Mouse (Mus musculus) stomach, embryonic 15.5 days (tissue): ENCODE data around the gene Gm42417. TPM values are rescaled to one million over a fixed set of nuclear protein-coding genes. Genes with fewer than 3 reads are reported as not detected.

ENCODE experiments used
- ATAC-seq: fragments of 200-750 bp; cut with Nextera tagmentation; 2 replicates; pipeline ENCODE4 v1.8.0; 2017; ENCODE audit warnings: low read depth, moderate number of reproducible peaks, moderate TSS enrichment; ENCODE audit not compliant: insufficient read depth, low FRiP score
- H3K27ac ChIP-seq: fragments of 300-500 bp; sonication (generic); 2 replicates; pipeline ENCODE4 v1.5.1; 2015; ENCODE audit warnings: mild to moderate bottlenecking, inconsistent platforms
- H3K27me3 ChIP-seq: fragments of 300-500 bp; sonication (generic); replicated peaks from 2 replicates; pipeline ENCODE4 v1.6.1; 2015; ENCODE audit warnings: inconsistent platforms
- H3K36me3 ChIP-seq: fragments of 300-500 bp; sonication (generic); 2 replicates; pipeline ENCODE4 v1.6.1; 2015; ENCODE audit warnings: inconsistent platforms
- H3K4me1 ChIP-seq: fragments of 300-500 bp; sonication (generic); 2 replicates; pipeline ENCODE4 v1.6.1; 2015; ENCODE audit warnings: inconsistent platforms
- H3K4me2 ChIP-seq: fragments of 300-500 bp; sonication (generic); 2 replicates; pipeline ENCODE4 v1.6.1; 2015; ENCODE audit warnings: mild to moderate bottlenecking, inconsistent platforms
- H3K4me3 ChIP-seq: fragments of 300-500 bp; sonication (generic); replicated peaks from 2 replicates; pipeline ENCODE4 v1.5.1; 2015; ENCODE audit warnings: inconsistent platforms
- H3K9ac ChIP-seq: fragments of 300-500 bp; sonication (generic); 2 replicates; pipeline ENCODE4 v1.6.1; 2015; ENCODE audit warnings: inconsistent platforms
- H3K9me3 ChIP-seq: fragments of 300-500 bp; sonication (generic); 2 replicates; pipeline ENCODE4 v1.6.1; 2016; ENCODE audit warnings: inconsistent platforms
- WGBS: fragments of 180-500 bp; shearing (Covaris S2); methylation state at CpG from one replicate; pipeline ENCODE4 v1.1.7; 2015; 5-methylcytosine and 5-hydroxymethylcytosine counted together
- polyA plus RNA-seq: library from polyadenylated mRNA; unstranded; fragments of >200 nt; fragmentation: Nextera tagmentation; extraction: Ambion mirVana; gene quantifications from 2 replicates; pipeline ENCODE4 v1.2.1, GENCODE M21; 2015

Gene Gm42417
- polyA plus RNA-seq = not detected in 2 replicates

GRCm38 (mm10) chr1:36539186-36539585 is at the start of gene Gm42417:
Gene Gm42417, minus strand, starts transcription at chr1:36539429.
- peak; percentile 81 for ATAC-seq

GRCm38 (mm10) chr1:36587860-36588259 is 48.6 kb upstream of the Gm42417 start:
- H3K27me3 ChIP-seq = no peaks in the 10 kb centered on the region
- H3K4me2 ChIP-seq = no peak overlapping the region
- no peak overlapping the region for H3K9ac ChIP-seq
- no peak for ATAC-seq
- no peak overlapping the region for H3K4me3 ChIP-seq
- H3K36me3 ChIP-seq = no peaks in the 10 kb centered on the region
- H3K4me1 ChIP-seq = peaks cover 52% of the 10 kb centered on the region
- H3K27ac ChIP-seq = peak overlapping the region; percentile 89
- no peaks in the 10 kb centered on the region for H3K9me3 ChIP-seq
- 89% methylated on average over 6 of the region's 6 CpGs for WGBS

More at GRCm38 (mm10) chr1:36539186-36539585, at the start of gene Gm42417:
- Histone ChIP-seq H3K9ac (no peak within 1 kb of the TSS), H3K4me3 (no peak within 1 kb of the TSS), H3K27me3 (no peaks in the 10 kb centered on the region), H3K27ac (no peak within 1 kb of the TSS), H3K4me2 (no peak within 1 kb of the TSS), H3K36me3 (peaks cover 27% of the 10 kb centered on the region), H3K9me3 (no peaks in the 10 kb centered on the region), H3K4me1 (no peaks in the 10 kb centered on the region)
- 35% methylated on average over 9 of the region's 9 CpGs for WGBS

- no peak for ATAC-seq
- H3K4me1 ChIP-seq = peaks cover 49% of the 10 kb centered on the region
- no peak overlapping the region for H3K4me2 ChIP-seq
- WGBS = 58% methylated on average over 4 of the region's 4 CpGs
- no peaks in the 10 kb centered on the region for H3K27me3 ChIP-seq
- H3K9me3 ChIP-seq = no peaks in the 10 kb centered on the region
- no peaks in the 10 kb centered on the region for H3K36me3 ChIP-seq
- H3K27ac ChIP-seq = no peak overlapping the region
- no peak overlapping the region for H3K9ac ChIP-seq
- no peak overlapping the region for H3K4me3 ChIP-seq
Observed at GRCm38 (mm10) chr1:36586288-36586687, 47.1 kb upstream of the Gm42417 start.

GRCm38 (mm10) chr1:36583408-36584116 is 44.3 kb upstream of the Gm42417 start:
- Histone ChIP-seq H3K27ac (peak overlapping the region; percentile 24), H3K4me1 (peaks cover 40% of the 10 kb centered on the region), H3K9ac (no peak overlapping the region), H3K36me3 (no peaks in the 10 kb centered on the region), H3K27me3 (no peaks in the 10 kb centered on the region), H3K4me2 (no peak overlapping the region), H3K4me3 (no peak overlapping the region), H3K9me3 (no peaks in the 10 kb centered on the region)
- 64% methylated on average over 8 of the region's 8 CpGs for WGBS
- ATAC-seq = no peak

GRCm38 (mm10) chr1:36582211-36582610 is 43.0 kb upstream of the Gm42417 start:
- H3K4me2 ChIP-seq = no peak overlapping the region
- no peak overlapping the region for H3K27ac ChIP-seq
- H3K9me3 ChIP-seq = no peaks in the 10 kb centered on the region
- no peak overlapping the region for H3K4me3 ChIP-seq
- no peak overlapping the region for H3K9ac ChIP-seq
- WGBS = 77% methylated on average over 8 of the region's 8 CpGs
- no peaks in the 10 kb centered on the region for H3K36me3 ChIP-seq
- no peaks in the 10 kb centered on the region for H3K27me3 ChIP-seq
- ATAC-seq = no peak
- H3K4me1 ChIP-seq = peaks cover 27% of the 10 kb centered on the region

- H3K27me3 ChIP-seq = no peaks in the 10 kb centered on the region
- peak overlapping the region; percentile 89 for H3K27ac ChIP-seq
- peaks cover 33% of the 10 kb centered on the region for H3K4me1 ChIP-seq
- no peaks in the 10 kb centered on the region for H3K9me3 ChIP-seq
- ATAC-seq = no peak
- 80% methylated on average over 5 of the region's 5 CpGs for WGBS
- H3K4me3 ChIP-seq = no peak overlapping the region
- H3K4me2 ChIP-seq = peak overlapping the region; percentile 47; the same call in 1 of the 2 replicates
- H3K9ac ChIP-seq = no peak overlapping the region
- no peaks in the 10 kb centered on the region for H3K36me3 ChIP-seq
Observed at GRCm38 (mm10) chr1:36581260-36581659, 42.0 kb upstream of the Gm42417 start.

- peak; percentile 92 for ATAC-seq
- Histone ChIP-seq H3K4me1 (peaks cover 36% of the 10 kb centered on the region), H3K27ac (peak overlapping the region; percentile 89), H3K4me2 (peak overlapping the region; percentile 47), H3K9me3 (no peaks in the 10 kb centered on the region), H3K36me3 (no peaks in the 10 kb centered on the region), H3K27me3 (no peaks in the 10 kb centered on the region), H3K4me3 (peak overlapping the region; percentile 11; the same call in 1 of the 2 replicates), H3K9ac (no peak overlapping the region)
- WGBS = 2% methylated on average over 17 of the region's 17 CpGs
Observed at GRCm38 (mm10) chr1:36580384-36581207, 41.4 kb upstream of the Gm42417 start.

GRCm38 (mm10) chr1:36579974-36580383 is 40.8 kb upstream of the Gm42417 start:
- Histone ChIP-seq H3K4me1 (peaks cover 40% of the 10 kb centered on the region), H3K4me3 (peak overlapping the region; percentile 11; the same call in 1 of the 2 replicates), H3K9ac (no peak overlapping the region), H3K36me3 (no peaks in the 10 kb centered on the region), H3K9me3 (no peaks in the 10 kb centered on the region), H3K4me2 (peak overlapping the region; percentile 47), H3K27me3 (no peaks in the 10 kb centered on the region), H3K27ac (peak overlapping the region; percentile 89)
- 22% methylated on average over 6 of the region's 6 CpGs for WGBS
- peak; percentile 73 for ATAC-seq

- Histone ChIP-seq H3K9me3 (no peaks in the 10 kb centered on the region), H3K4me3 (no peak overlapping the region), H3K36me3 (no peaks in the 10 kb centered on the region), H3K27ac (0 out of 2 replicates have a peak overlapping the region, but pooled peaks have one; percentile 41), H3K27me3 (no peaks in the 10 kb centered on the region), H3K4me2 (no peak overlapping the region), H3K9ac (no peak overlapping the region), H3K4me1 (peaks cover 56% of the 10 kb centered on the region)
- WGBS = 61% methylated on average over 6 of the region's 6 CpGs
- ATAC-seq = no peak
Observed at GRCm38 (mm10) chr1:36576991-36577675, 37.9 kb upstream of the Gm42417 start.

GRCm38 (mm10) chr1:36575347-36575746 is 36.1 kb upstream of the Gm42417 start:
- Histone ChIP-seq H3K27ac (0 out of 2 replicates have a peak overlapping the region, but pooled peaks have one; percentile 5), H3K4me1 (peaks cover 47% of the 10 kb centered on the region)
- ATAC-seq = no peak

GRCm38 (mm10) chr1:36574196-36574955 is 35.1 kb upstream of the Gm42417 start:
- peak; percentile 36; the same call in 1 of the 2 replicates for ATAC-seq
- Histone ChIP-seq H3K27ac (peak overlapping the region; percentile 85), H3K27me3 (no peaks in the 10 kb centered on the region), H3K9ac (0 out of 2 replicates have a peak overlapping the region, but pooled peaks have one; percentile 2), H3K9me3 (no peaks in the 10 kb centered on the region), H3K4me1 (peaks cover 49% of the 10 kb centered on the region), H3K4me3 (no peak overlapping the region), H3K4me2 (no peak overlapping the region), H3K36me3 (no peaks in the 10 kb centered on the region)
- 68% methylated on average over 5 of the region's 5 CpGs for WGBS

More at GRCm38 (mm10) chr1:36575347-36575746, 36.1 kb upstream of the Gm42417 start:
- Histone ChIP-seq H3K9me3 (no peaks in the 10 kb centered on the region), H3K4me2 (no peak overlapping the region), H3K36me3 (no peaks in the 10 kb centered on the region), H3K27me3 (no peaks in the 10 kb centered on the region), H3K9ac (no peak overlapping the region), H3K4me3 (no peak overlapping the region)
- WGBS = 58% methylated on average over 6 of the region's 6 CpGs
